Mouse (Mus musculus): ENCODE results near the gene Dpf1. TPM values are rescaled to one million over a fixed set of nuclear protein-coding genes. Genes with fewer than 3 reads are reported as not detected.

Dpf1 gene
- polyA plus RNA-seq, 1 experiment from 2014 or later: 118 TPM

- Histone ChIP-seq H3K36me3 (replicated peaks) (no peaks in the 10 kb centered on the region; the same call in 1 of the 2 replicates), H3K9me3 (no peaks in the 10 kb centered on the region), H3K4me3 (replicated peaks) (no peak overlapping the region), H3K9ac (no peak overlapping the region), H3K27ac (no peak overlapping the region), H3K4me1 (peaks cover 12% of the 10 kb centered on the region), H3K4me2 (no peak overlapping the region), H3K27me3 (no peaks in the 10 kb centered on the region)
- ATAC-seq (ENCODE audit: low FRiP score): no peak
- 84% methylated on average over 14 of the region's 14 CpGs for WGBS
These were observed 35.4 kb downstream of the Dpf1 start for GRCm38 (mm10) chr7:29338984-29339679.

GRCm38 (mm10) chr7:29340247-29340646 lies 36.5 kb downstream of the Dpf1 start:
- WGBS: 88% methylated on average over 9 of the region's 9 CpGs
- H3K4me3 ChIP-seq (replicated peaks): no peak overlapping the region
- no peaks in the 10 kb centered on the region; the same call in 1 of the 2 replicates for H3K36me3 ChIP-seq (replicated peaks)
- H3K4me1 ChIP-seq: peaks cover 12% of the 10 kb centered on the region
- H3K27ac ChIP-seq: no peak overlapping the region
- no peaks in the 10 kb centered on the region for H3K27me3 ChIP-seq
- no peak overlapping the region for H3K9ac ChIP-seq
- ATAC-seq (ENCODE audit: low FRiP score): no peak
- no peaks in the 10 kb centered on the region for H3K9me3 ChIP-seq
- no peak overlapping the region for H3K4me2 ChIP-seq

GRCm38 (mm10) chr7:29340838-29341237 lies 37.1 kb downstream of the Dpf1 start:
- H3K4me3 ChIP-seq (replicated peaks): no peak overlapping the region
- H3K4me2 ChIP-seq: no peak overlapping the region
- 94% methylated on average over 8 of the region's 8 CpGs for WGBS
- no peaks in the 10 kb centered on the region for H3K27me3 ChIP-seq
- H3K36me3 ChIP-seq (replicated peaks): no peaks in the 10 kb centered on the region; the same call in 1 of the 2 replicates
- peaks cover 18% of the 10 kb centered on the region for H3K4me1 ChIP-seq
- ATAC-seq (ENCODE audit: low FRiP score): no peak
- H3K9ac ChIP-seq: no peak overlapping the region
- no peaks in the 10 kb centered on the region for H3K9me3 ChIP-seq
- no peak overlapping the region for H3K27ac ChIP-seq

DNA sequence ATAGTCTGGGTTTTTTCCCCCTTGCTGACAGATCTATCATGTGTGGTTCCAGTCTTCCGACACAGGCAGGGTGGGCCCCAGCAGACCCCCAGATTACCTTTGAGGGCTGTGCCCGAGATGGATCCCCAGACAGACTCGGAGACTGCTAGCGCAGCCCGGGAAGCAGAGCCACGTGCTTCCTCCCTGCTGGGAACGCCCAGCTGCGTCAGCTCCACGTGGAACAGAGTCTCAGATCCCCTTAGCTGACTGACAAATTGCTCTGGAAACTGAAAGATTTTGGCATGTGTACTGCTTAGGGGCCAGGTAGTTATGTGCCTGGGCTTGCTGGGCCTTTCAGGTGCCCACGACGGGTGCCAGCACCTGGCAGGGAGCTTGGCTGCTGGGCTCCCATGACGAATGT lies 38.0 kb downstream of the Dpf1 start:
- no peaks in the 10 kb centered on the region for H3K9me3 ChIP-seq
- H3K9ac ChIP-seq: peak overlapping the region; percentile 4; the same call in 1 of the 2 replicates
- peaks cover 22% of the 10 kb centered on the region for H3K4me1 ChIP-seq
- H3K27ac ChIP-seq: peak overlapping the region; percentile 73
- H3K4me2 ChIP-seq: no peak overlapping the region
- H3K27me3 ChIP-seq: no peaks in the 10 kb centered on the region
- no peaks in the 10 kb centered on the region; the same call in 1 of the 2 replicates for H3K36me3 ChIP-seq (replicated peaks)
- no peak overlapping the region for H3K4me3 ChIP-seq (replicated peaks)
- no peak for ATAC-seq (ENCODE audit: low FRiP score)
- WGBS: 74% methylated on average over 12 of the region's 12 CpGs

- peak; percentile 59; the same call in 1 of the 2 replicates for ATAC-seq (ENCODE audit: low FRiP score)
- no peaks in the 10 kb centered on the region for H3K27me3 ChIP-seq
- H3K4me1 ChIP-seq: peaks cover 27% of the 10 kb centered on the region
- 54% methylated on average over 8 of the region's 8 CpGs for WGBS
- H3K36me3 ChIP-seq (replicated peaks): no peaks in the 10 kb centered on the region
- no peak overlapping the region for H3K4me2 ChIP-seq
- H3K4me3 ChIP-seq (replicated peaks): no peak overlapping the region
- H3K27ac ChIP-seq: peak overlapping the region; percentile 73
- 0 out of 2 replicates have a peak overlapping the region, but pooled peaks have one; percentile 12 for H3K9ac ChIP-seq
- no peaks in the 10 kb centered on the region for H3K9me3 ChIP-seq
These were observed 38.8 kb downstream of the Dpf1 start for GRCm38 (mm10) chr7:29342489-29343092.

- peaks cover 8% of the 10 kb centered on the region; the same call in 1 of the 2 replicates for H3K36me3 ChIP-seq (replicated peaks)
- H3K4me2 ChIP-seq: no peak overlapping the region
- no peak for ATAC-seq (ENCODE audit: low FRiP score)
- H3K4me1 ChIP-seq: peaks cover 27% of the 10 kb centered on the region
- no peaks in the 10 kb centered on the region for H3K27me3 ChIP-seq
- H3K9me3 ChIP-seq: no peaks in the 10 kb centered on the region
- no peak overlapping the region for H3K4me3 ChIP-seq (replicated peaks)
- WGBS: 89% methylated on average over 7 of the region's 7 CpGs
- no peak overlapping the region for H3K27ac ChIP-seq
- no peak overlapping the region for H3K9ac ChIP-seq
These were observed 40.0 kb downstream of the Dpf1 start for GRCm38 (mm10) chr7:29343746-29344145.

DNA sequence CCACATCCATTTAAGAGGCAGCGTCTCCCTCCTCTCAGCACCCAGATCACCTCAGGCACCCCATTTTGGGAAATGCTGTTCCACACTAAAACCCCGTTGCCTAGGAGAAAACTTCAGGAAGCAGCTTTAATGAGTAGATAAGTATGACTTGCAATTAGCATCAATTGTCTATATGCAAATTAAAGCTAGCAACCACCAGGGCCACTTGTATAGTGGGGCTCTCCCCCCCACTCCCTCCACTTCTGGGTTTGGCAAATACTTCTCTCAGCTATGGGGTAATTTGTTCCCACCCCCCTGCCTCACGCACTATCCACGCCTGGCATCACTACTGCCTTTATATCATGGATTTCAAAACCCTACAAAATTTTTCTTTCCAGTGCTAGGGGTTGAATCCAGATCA lies 41.8 kb downstream of the Dpf1 start:
- H3K9ac ChIP-seq: no peak overlapping the region
- peaks cover 17% of the 10 kb centered on the region; the same call in 1 of the 2 replicates for H3K36me3 ChIP-seq (replicated peaks)
- H3K4me2 ChIP-seq: no peak overlapping the region
- H3K27me3 ChIP-seq: no peaks in the 10 kb centered on the region
- no peaks in the 10 kb centered on the region for H3K9me3 ChIP-seq
- H3K4me1 ChIP-seq: peaks cover 27% of the 10 kb centered on the region
- H3K27ac ChIP-seq: peak overlapping the region; percentile 59; the same call in 1 of the 2 replicates
- no peak overlapping the region for H3K4me3 ChIP-seq (replicated peaks)
- ATAC-seq (ENCODE audit: low FRiP score): peak; percentile 47; the same call in 1 of the 2 replicates
- WGBS: 34% methylated on average over 4 of the region's 4 CpGs

GRCm38 (mm10) chr7:29346212-29346611 lies 42.5 kb downstream of the Dpf1 start:
- Histone ChIP-seq H3K27ac (peak overlapping the region; percentile 42), H3K4me3 (replicated peaks) (no peak overlapping the region), H3K27me3 (no peaks in the 10 kb centered on the region), H3K36me3 (replicated peaks) (peaks cover 22% of the 10 kb centered on the region; the same call in 1 of the 2 replicates), H3K9ac (no peak overlapping the region), H3K4me2 (no peak overlapping the region), H3K4me1 (peaks cover 27% of the 10 kb centered on the region), H3K9me3 (no peaks in the 10 kb centered on the region)
- ATAC-seq (ENCODE audit: low FRiP score): no peak
- WGBS: 60% methylated on average over 3 of the region's 3 CpGs

DNA sequence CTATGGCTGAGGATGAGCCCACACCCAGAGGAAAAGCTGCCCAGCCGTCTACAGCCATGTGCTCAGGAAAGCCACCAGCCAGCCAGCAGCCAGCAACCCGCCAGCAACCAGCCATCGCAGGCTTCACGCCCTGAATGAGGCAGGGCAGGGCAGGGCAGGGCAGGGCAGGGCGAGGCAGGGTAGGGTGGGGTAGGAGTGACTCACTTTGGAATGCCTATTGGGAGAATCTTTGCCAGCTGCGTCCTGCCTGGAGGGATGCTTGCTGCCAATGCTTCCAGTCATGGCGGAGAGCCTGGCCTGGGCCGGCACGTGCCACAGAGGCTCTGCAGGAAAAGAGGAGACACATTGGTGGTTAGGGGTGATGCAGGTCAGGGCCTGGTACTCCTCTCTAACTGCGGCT lies 46.7 kb downstream of the Dpf1 start:
- Histone ChIP-seq H3K27ac (no peak overlapping the region), H3K27me3 (no peaks in the 10 kb centered on the region), H3K9ac (no peak overlapping the region), H3K36me3 (replicated peaks) (peaks cover 31% of the 10 kb centered on the region; the same call in 1 of the 2 replicates), H3K4me2 (no peak overlapping the region), H3K4me3 (replicated peaks) (no peak overlapping the region), H3K9me3 (no peaks in the 10 kb centered on the region), H3K4me1 (peaks cover 13% of the 10 kb centered on the region; the same call in 1 of the 2 replicates)
- ATAC-seq (ENCODE audit: low FRiP score): no peak
- 91% methylated on average over 10 of the region's 10 CpGs for WGBS

- Histone ChIP-seq H3K4me1 (peaks cover 3% of the 10 kb centered on the region; the same call in 1 of the 2 replicates), H3K4me2 (no peak overlapping the region), H3K27me3 (no peaks in the 10 kb centered on the region), H3K36me3 (replicated peaks) (peaks cover 37% of the 10 kb centered on the region), H3K9ac (no peak overlapping the region), H3K4me3 (replicated peaks) (no peak overlapping the region), H3K27ac (no peak overlapping the region), H3K9me3 (no peaks in the 10 kb centered on the region)
- ATAC-seq (ENCODE audit: low FRiP score): no peak
- 84% methylated on average over 8 of the region's 8 CpGs for WGBS
These were observed 48.5 kb downstream of the Dpf1 start for GRCm38 (mm10) chr7:29352246-29352645.

DNA sequence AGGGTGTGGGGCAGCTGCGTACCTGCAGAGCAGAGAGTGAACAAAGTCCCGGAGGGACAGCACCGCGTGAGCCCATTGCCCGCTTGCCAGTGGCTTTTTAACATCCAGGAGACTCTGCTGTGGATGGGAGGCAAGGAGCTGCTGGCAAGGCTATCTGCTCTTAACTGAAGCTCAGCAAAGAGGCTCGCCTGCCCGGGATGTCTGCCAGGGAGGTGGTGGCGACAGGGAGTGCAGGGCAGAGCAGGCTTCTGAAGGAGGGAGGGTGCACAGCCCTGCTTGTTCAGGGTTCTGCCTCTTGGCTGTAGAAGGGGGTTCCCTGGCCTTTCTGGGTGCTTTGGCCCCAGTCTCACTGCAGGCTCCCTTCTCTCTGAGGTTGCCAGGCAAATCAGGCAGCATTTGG lies 50.4 kb downstream of the Dpf1 start:
- no peak overlapping the region for H3K9ac ChIP-seq
- H3K4me2 ChIP-seq: no peak overlapping the region
- H3K27ac ChIP-seq: no peak overlapping the region
- no peak overlapping the region for H3K4me3 ChIP-seq (replicated peaks)
- no peak for ATAC-seq (ENCODE audit: low FRiP score)
- H3K4me1 ChIP-seq: no peaks in the 10 kb centered on the region
- H3K36me3 ChIP-seq (replicated peaks): peaks cover 32% of the 10 kb centered on the region
- H3K9me3 ChIP-seq: no peaks in the 10 kb centered on the region
- 83% methylated on average over 8 of the region's 8 CpGs for WGBS
- H3K27me3 ChIP-seq: no peaks in the 10 kb centered on the region

- H3K27ac ChIP-seq: no peak overlapping the region
- ATAC-seq (ENCODE audit: low FRiP score): no peak
- no peaks in the 10 kb centered on the region for H3K9me3 ChIP-seq
- H3K4me3 ChIP-seq (replicated peaks): no peak overlapping the region
- peaks cover 25% of the 10 kb centered on the region for H3K36me3 ChIP-seq (replicated peaks)
- H3K4me1 ChIP-seq: no peaks in the 10 kb centered on the region
- WGBS: 96% methylated on average over 6 of the region's 8 CpGs
- no peak overlapping the region for H3K9ac ChIP-seq
- H3K4me2 ChIP-seq: no peak overlapping the region
- H3K27me3 ChIP-seq: no peaks in the 10 kb centered on the region
These were observed 51.7 kb downstream of the Dpf1 start for GRCm38 (mm10) chr7:29355406-29355805.

All from forebrain, embryonic 12.5 days (tissue).